ENCODE assay signal across 8 mouse cellular contexts in genomic region chr10:69924845-69925244, GRCm38 (mm10).
DNase-seq lines count a peak whose midpoint lies in the region; ATAC-seq and TF ChIP-seq lines count a peak whose summit lies in the region.

No protein-coding gene starts in this region.

- peaks cover 46% of the 10 kb centered on the region for H3K4me1 ChIP-seq in E14TG2a.4 (replicated peaks; ENCODE audit: low read depth, low read length)
- H3K4me1 ChIP-seq in hindbrain, embryonic 11.5 days (replicated peaks; ENCODE audit: control insufficient read depth, insufficient read depth, low read length): peaks cover 4% of the 10 kb centered on the region; the same call in 1 of the 2 replicates
- H3K4me1 ChIP-seq in liver, embryonic 12.5 days: peaks cover 43% of the 10 kb centered on the region

- peak overlapping the region; percentile 81 for H3K4me3 ChIP-seq in E14TG2a.4 (replicated peaks; ENCODE audit: low read length)
- H3K4me3 ChIP-seq in hindbrain, embryonic 11.5 days (ENCODE audit: low read depth, low read length): peak overlapping the region; percentile 28; the same call in 1 of the 2 replicates
- peak overlapping the region; percentile 51 for H3K4me3 ChIP-seq in liver, embryonic 12.5 days

- peak overlapping the region; percentile 39 for H3K4me2 ChIP-seq in hindbrain, embryonic 11.5 days (replicated peaks; ENCODE audit: low read depth, low read length)
- peak overlapping the region; percentile 78 for H3K4me2 ChIP-seq in liver, embryonic 12.5 days

- no peaks in the 10 kb centered on the region for H3K9me3 ChIP-seq in E14TG2a.4 (ENCODE audit: low read length)
- no peaks in the 10 kb centered on the region for H3K9me3 ChIP-seq in hindbrain, embryonic 11.5 days (ENCODE audit: control insufficient read depth, low read length)
- no peaks in the 10 kb centered on the region for H3K9me3 ChIP-seq in liver, embryonic 12.5 days (replicated peaks)

- ATAC-seq in hindbrain, embryonic 11.5 days (ENCODE audit: low FRiP score): peak; percentile 46; the same call in 1 of the 2 replicates
- ATAC-seq in liver, embryonic 12.5 days: peak; percentile 63

- H3K9ac ChIP-seq in hindbrain, embryonic 11.5 days (ENCODE audit: low read depth, low read length): no peak overlapping the region
- H3K9ac ChIP-seq in liver, embryonic 12.5 days: peak overlapping the region; percentile 65

- H3K27me3 ChIP-seq in E14TG2a.4 (ENCODE audit: insufficient read depth, low read length): peaks cover 5% of the 10 kb centered on the region; the same call in 1 of the 2 replicates
- H3K27me3 ChIP-seq in hindbrain, embryonic 11.5 days (ENCODE audit: control insufficient read depth, insufficient read depth, low read length): no peaks in the 10 kb centered on the region
- H3K27me3 ChIP-seq in liver, embryonic 12.5 days (replicated peaks): peaks cover 36% of the 10 kb centered on the region

- TF ChIP-seq CTCF in E14TG2a.4 (conservative IDR thresholded peaks at IDR 0.05; ENCODE audit: low read length): no peak

- WGBS in hindbrain, embryonic 11.5 days: 1% methylated on average over 14 of the region's 14 CpGs
- 3% methylated on average over 14 of the region's 14 CpGs for WGBS in liver, embryonic 12.5 days (ENCODE audit: insufficient replicate concordance)

- H3K36me3 ChIP-seq in E14TG2a.4 (ENCODE audit: insufficient read depth, low read length): no peaks in the 10 kb centered on the region
- no peaks in the 10 kb centered on the region for H3K36me3 ChIP-seq in hindbrain, embryonic 11.5 days (ENCODE audit: control insufficient read depth, insufficient read depth, low read length)
- H3K36me3 ChIP-seq in liver, embryonic 12.5 days: no peaks in the 10 kb centered on the region

- no peak overlapping the region for H3K27ac ChIP-seq in hindbrain, embryonic 11.5 days (ENCODE audit: low read depth, low read length)
- peak overlapping the region; percentile 83 for H3K27ac ChIP-seq in liver, embryonic 12.5 days

- peak; percentile 12 for DNase-seq in adrenal gland, postnatal 25 days
- peak; percentile 25 for DNase-seq in hindbrain, embryonic 11.5 days (ENCODE audit: low spot score)
- no peak for DNase-seq in layer of hippocampus, postnatal 14 days (ENCODE audit: low spot score in 2 of 2)
- no peak for DNase-seq in frontal cortex, postnatal 25 days (ENCODE audit: low spot score in 2 of 2)
- DNase-seq in frontal cortex, adult 2 months (ENCODE audit: extremely low spot score in 1 of 2, low spot score in 1 of 2): no peak
- no peak for DNase-seq in spleen, postnatal 4 days (ENCODE audit: low spot score in 2 of 2)

Comparison
In these comparisons a context has a peak if more than half of its experiments do, and no peak if none do; other contexts are left out.
1. H3K4me3 ChIP-seq: peak in every context shown above with its lines; median percentile 81 in E14TG2a.4; 51 in liver, embryonic 12.5 days; 28 in hindbrain, embryonic 11.5 days.
2. DNase-seq: peak in adrenal gland, postnatal 25 days (single experiment) and hindbrain, embryonic 11.5 days (single experiment); none in layer of hippocampus, postnatal 14 days (0 of 2), frontal cortex, postnatal 25 days (0 of 2), frontal cortex, adult 2 months (0 of 2) and spleen, postnatal 4 days (0 of 2).